Mouse (Mus musculus) bone marrow macrophage, adult 2 months (primary cell): ENCODE results near the gene Klf14. TPM values are rescaled to one million over a fixed set of nuclear protein-coding genes. Genes with fewer than 3 reads are reported as not detected.

Experiments used
- H3K27ac ChIP-seq: 2 replicates; pipeline ENCODE4 v1.5.1; 2012; ENCODE audit warnings: low read depth, low read length; ENCODE audit not compliant: insufficient read depth
- H3K4me1 ChIP-seq: 2 replicates; pipeline ENCODE4 v1.6.1; 2012; ENCODE audit warnings: low read length; ENCODE audit not compliant: control insufficient read depth, insufficient read depth
- H3K4me3 ChIP-seq: 2 replicates; pipeline ENCODE4 v1.5.1; 2012; ENCODE audit warnings: mild to moderate bottlenecking, low read length, moderate library complexity; ENCODE audit not compliant: insufficient read depth
- CTCF ChIP-seq: IDR thresholded peaks from 2 replicates; pipeline ENCODE4 v1.5.1; 2012; ENCODE audit warnings: low read depth, mild to moderate bottlenecking, low read length, moderate library complexity
- POLR2A ChIP-seq: IDR thresholded peaks from 2 replicates; pipeline ENCODE4 v1.6.1; 2012; ENCODE audit warnings: mild to moderate bottlenecking, low read depth, low read length, borderline replicate concordance
- polyA plus RNA-seq: library from polyadenylated mRNA; stranded (reverse); fragments of >200 nt; gene quantifications from 2 replicates; pipeline ENCODE4 v1.2.4, GENCODE M21; 2012; ENCODE audit not compliant: missing spikeins, insufficient read depth, insufficient read length

The Klf14 gene
- polyA plus RNA-seq: not detected in 2 replicates

DNA sequence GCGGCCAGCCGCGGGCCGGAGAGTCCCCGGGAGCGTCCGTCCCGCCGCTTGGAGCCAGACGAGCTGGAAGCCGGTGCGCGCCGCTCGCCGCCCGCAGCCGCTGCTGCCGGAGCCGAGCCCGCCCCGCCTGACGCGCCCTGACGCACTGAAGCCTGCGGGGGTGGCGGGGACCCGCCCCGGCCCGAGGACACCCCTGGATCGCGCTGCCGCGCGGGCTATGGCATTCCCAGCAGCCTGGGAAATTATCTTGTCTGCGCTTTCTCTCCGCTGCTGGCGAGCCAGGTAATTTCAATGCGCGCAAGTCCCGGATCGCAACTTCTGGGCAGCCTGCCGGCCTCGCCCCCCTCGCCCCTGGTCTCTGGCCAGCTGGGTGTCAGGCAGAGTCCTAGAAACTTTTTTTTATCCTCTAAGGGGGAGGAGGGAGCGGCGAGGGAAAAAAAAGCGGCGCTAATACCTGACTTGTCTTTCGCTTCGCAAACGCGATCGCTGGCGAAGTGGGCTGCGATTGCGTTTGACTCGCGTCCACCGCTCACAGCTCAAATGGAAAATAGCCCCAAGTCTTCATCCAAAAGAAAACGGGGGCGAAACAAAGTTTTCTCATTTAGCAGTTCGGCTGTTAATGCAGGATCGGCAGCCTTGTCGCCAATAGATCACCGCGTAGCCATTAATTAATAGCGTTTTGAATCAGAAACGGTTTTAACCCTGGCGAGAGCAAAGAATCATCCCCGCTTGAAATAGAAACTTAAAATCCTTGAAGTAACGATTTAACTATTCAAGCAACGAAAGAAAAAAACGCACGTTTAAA is at the start of gene Klf14:
Gene Klf14 (minus strand): TSS at position 343 of the 805 bp plus-strand sequence.
- H3K4me3 ChIP-seq: peak within 1 kb of the TSS; percentile 41
- H3K27ac ChIP-seq: no peak within 1 kb of the TSS
- no peak for TF ChIP-seq CTCF
- no peak for TF ChIP-seq POLR2A
- H3K4me1 ChIP-seq: no peaks in the 10 kb centered on the region

DNA sequence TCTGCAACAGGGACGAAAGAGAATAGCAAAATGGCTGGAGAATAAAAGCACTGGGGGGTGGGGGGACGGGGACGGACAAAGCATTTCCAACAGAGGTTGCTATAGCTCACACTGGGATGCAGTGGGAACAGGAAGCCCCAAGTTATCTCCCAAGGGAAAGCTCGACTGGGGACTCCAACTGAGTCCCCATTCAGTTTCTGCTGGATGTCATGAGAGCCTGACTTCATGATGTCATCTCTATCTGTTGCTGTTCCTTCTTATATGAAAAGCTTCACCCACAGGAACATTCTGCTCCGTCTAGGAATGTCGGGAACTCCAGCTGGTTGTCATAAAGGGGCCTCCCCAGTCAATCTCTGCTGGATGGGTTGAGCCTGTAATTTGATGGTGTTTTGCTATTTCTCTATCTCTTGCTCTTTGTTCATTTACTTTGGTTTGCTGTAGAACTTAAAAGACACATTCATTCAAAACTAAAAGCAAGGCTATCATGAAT is 47.3 kb upstream of the Klf14 start:
- Histone ChIP-seq H3K4me3 (no peak overlapping the region), H3K27ac (no peak overlapping the region), H3K4me1 (peaks cover 13% of the 10 kb centered on the region)
- TF ChIP-seq CTCF: no peak
- no peak for TF ChIP-seq POLR2A

DNA sequence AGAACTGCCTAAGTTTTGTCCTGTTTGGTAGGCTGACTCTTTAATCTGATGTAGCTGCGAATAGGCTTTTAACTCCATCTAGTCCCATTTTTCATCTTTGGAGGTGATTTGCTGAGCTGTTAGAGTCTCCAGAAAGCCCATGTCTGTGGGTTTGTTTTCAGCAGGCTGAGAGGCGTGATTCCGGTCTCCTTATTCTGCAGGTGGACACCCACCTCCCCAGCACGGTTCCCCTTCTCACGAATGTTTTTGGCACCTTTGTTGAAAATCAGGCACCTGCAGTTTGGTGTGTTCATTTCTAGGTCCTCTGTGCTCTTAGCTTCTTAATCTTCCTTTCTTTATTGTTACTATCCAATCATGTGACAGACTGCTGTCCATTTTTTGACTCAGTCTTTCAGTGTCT is 27.5 kb upstream of the Klf14 start:
- Histone ChIP-seq H3K4me3 (no peak overlapping the region), H3K4me1 (no peaks in the 10 kb centered on the region), H3K27ac (no peak overlapping the region)
- no peak for TF ChIP-seq CTCF
- no peak for TF ChIP-seq POLR2A

DNA sequence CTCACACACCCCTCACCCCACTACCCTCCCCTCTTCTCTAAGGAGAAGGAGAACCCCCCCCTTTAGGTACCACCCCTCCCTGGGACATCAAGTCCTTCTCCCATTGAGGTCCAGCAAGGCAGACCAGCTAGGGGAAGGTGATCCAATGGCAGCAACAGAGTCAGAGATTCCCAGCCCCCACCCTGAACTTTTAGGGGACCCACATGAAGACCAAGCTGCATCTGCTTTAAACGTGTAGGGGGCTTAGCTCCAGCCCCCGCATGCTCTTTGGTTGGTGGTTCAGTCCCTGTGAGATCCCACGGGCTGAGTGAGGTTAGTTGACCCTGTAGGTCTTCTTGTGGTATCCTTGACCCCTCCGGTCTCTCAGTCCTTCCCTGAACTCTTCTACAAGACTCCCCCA is 24.1 kb upstream of the Klf14 start:
- Histone ChIP-seq H3K27ac (no peak overlapping the region), H3K4me1 (no peaks in the 10 kb centered on the region), H3K4me3 (no peak overlapping the region)
- TF ChIP-seq POLR2A: no peak
- no peak; the same call in 1 of the 2 replicates for TF ChIP-seq CTCF

DNA sequence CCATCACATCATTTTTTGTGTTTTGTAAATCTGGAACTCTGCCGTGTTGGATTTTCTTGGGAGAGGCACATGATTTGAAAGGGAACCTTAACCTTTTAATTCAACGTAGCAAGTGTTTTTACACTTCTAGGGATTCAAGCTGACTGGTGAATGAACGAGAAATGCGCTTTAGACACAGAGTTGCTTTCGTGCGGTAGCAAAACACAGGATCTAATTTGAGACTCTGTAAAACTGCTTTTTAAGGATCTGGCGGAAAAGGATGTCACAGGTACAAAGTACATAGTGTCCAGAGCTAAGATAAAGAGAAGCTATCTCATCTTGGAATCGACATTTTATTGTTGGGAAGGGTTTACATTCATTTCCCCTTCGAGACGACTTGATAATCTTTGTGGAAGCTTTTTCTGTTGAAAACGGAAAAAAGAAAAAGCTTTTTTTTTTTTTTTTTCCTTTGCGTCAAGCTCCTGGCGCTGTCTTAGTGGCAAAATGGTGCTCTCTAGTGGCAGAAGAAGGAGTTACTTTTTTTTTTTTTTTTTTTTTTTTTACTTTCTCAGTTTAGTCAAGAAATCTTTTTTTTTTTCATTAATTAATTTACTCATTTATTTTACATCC is 23.6 kb upstream of the Klf14 start:
- H3K4me3 ChIP-seq: no peak overlapping the region
- H3K27ac ChIP-seq: no peak overlapping the region
- H3K4me1 ChIP-seq: no peaks in the 10 kb centered on the region
- TF ChIP-seq POLR2A (no peak), CTCF (no peak)

DNA sequence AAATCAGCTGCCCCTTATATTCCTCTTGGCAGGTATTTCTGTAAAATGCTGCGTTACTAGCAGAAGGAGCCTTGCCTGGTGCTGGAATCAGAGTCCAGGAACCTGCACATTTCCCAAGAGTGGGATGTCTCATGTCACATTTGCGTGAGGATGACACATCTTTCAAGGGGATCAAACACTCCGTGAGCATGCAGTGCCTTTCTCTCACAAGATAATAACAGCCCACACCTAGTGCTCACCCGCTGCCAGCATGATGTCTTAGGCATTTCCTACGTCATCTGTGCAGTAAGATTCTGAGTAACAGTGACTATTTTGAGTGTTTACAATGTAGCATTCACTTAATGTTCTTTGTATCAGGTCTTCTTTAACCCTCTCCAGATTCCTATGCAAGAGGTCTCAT is 22.5 kb upstream of the Klf14 start:
- Histone ChIP-seq H3K27ac (no peak overlapping the region), H3K4me1 (no peaks in the 10 kb centered on the region), H3K4me3 (no peak overlapping the region)
- TF ChIP-seq POLR2A (no peak), CTCF (no peak)

DNA sequence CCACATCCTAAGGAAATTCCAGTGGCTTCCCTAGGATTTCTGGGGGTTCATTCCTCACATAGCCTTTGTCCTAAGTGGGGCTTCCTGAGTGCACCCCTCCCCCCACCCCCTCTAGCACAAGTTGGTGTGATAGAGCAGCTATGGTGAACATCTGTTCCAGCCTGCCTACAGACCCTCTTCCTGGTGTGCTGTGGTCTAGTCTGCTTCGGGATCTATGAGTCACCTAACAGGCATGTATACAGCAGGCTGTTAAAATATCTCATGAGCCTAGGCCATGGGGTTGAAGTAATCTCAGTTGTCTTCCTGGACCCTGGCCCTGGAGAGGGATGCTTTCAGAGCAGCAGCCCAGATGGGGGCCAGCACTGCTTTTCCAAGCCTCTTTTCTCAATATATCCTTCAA is 19.7 kb upstream of the Klf14 start:
- no peak for TF ChIP-seq POLR2A
- no peak for TF ChIP-seq CTCF
- Histone ChIP-seq H3K4me3 (no peak overlapping the region), H3K27ac (no peak overlapping the region), H3K4me1 (no peaks in the 10 kb centered on the region)

DNA sequence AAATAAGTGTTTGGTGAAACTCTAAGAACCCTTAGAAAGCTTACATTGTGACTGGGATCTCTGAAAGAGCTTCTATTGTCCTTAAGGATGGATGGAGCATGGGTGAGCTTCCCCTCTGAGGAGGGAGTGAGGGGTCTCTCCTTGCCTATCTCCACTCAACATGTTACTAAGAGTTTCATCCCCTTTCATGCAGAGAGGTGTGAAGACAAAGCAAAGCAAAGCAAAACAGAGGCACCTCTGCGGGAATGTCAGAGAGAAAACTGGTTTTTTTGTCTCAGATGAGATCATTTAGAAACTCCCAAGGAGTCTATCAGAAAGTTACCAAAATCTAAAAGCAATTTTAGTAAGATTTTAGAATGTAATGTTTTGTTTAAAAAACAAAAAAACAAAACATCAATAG is 13.2 kb upstream of the Klf14 start:
- TF ChIP-seq POLR2A (no peak), CTCF (no peak)
- Histone ChIP-seq H3K4me1 (no peaks in the 10 kb centered on the region), H3K4me3 (no peak overlapping the region), H3K27ac (no peak overlapping the region)

DNA sequence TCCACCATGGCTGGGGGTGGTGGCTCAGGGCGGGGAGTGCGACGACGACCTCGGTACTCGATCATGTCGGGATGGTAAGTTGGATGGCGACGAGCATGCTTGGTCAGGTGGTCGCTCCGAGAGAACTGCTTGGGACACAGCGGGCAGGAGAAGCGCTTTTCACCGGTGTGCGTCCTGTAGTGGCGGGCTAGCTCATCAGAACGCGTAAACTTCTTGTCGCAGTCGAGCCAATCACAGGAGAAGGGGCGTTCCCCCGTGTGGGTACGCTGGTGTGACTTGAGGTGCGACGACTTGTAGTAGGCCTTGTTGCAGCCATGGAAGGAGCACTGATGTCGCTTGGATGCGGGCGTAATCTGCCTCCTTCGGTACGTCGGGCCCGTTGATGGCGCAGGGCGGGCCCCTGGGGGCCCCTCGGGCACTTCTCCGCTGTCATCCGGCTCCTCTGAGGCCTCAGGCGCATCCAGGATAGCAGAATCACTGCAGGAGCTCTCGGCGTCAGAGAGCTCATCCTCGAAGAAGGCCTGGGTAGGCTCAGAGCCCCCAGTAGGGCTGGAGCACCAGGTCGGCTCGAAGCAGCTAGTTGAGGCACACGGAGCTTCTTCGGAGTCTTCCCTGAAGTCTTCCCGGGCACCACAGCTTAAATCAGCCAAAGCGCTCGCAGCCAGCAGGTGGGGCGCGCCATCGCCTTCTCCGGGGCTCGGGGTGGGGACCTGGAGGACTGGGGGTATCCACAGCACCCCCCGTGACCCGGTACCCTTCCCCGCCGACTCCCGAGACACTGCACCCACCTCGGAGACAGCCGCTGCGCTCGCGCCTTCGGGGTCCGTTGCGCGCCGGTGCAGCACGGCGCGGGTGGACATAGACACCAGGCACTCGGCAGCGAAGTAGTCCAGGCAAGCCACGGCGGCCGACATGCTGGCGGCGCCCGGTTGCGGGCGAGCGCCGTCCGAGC is 818 bp downstream of the Klf14 start:
- TF ChIP-seq CTCF (no peak), POLR2A (no peak)
- peak overlapping the region; percentile 41; the same call in 1 of the 2 replicates for H3K4me3 ChIP-seq
- no peak overlapping the region for H3K27ac ChIP-seq
- H3K4me1 ChIP-seq: no peaks in the 10 kb centered on the region
